In the genomic region with DNA sequence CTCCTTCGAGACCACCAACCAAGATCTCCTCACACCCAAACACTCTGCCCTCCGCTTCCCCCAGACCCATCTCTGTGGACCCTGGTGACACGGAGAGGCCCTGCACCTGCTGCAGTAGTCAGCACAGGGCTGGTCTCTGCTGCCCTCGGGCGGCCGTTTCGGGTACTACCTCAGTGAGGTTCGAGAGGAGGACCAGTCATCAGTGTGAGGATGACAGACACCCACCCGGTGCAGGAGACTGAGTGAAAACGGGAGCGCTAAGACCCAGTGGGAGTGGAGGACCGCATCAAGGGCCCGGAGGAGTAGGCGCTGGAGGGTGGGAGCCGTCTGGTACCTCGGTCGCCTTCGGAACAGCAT, we compare ENCODE assay signal across 8 mouse cellular contexts. TPM values are rescaled to one million over a fixed set of nuclear protein-coding genes. Genes with fewer than 3 reads are reported as not detected.
DNase-seq lines count a peak whose midpoint lies in the region; ATAC-seq and TF ChIP-seq lines count a peak whose summit lies in the region.

No protein-coding gene starts in this region.

- no peaks in the 10 kb centered on the region for H3K9me3 ChIP-seq in lung, embryonic 14.5 days (ENCODE audit: low read depth, low read length)

- under 1% methylated on average over 18 of the region's 18 CpGs for WGBS in lung, embryonic 14.5 days

- peaks cover 19% of the 10 kb centered on the region; the same call in 1 of the 2 replicates for H3K4me1 ChIP-seq in lung, embryonic 14.5 days (ENCODE audit: insufficient read depth)

- TF ChIP-seq CTCF in lung, embryonic 14.5 days (IDR thresholded peaks at IDR 0.05; ENCODE audit: low read depth) = peak; percentile 99

- ATAC-seq in hematopoietic stem cell, adult 5-6 weeks (replicated peaks in 1 of 2; ENCODE audit: insufficient read depth in 1 of 2, low FRiP score in 2 of 2, low TSS enrichment in 1 of 2, low read depth in 1 of 2, poor library complexity in 2 of 2, severe bottlenecking in 2 of 2) = peak; percentile 66 to 70
- peak; percentile 53 for ATAC-seq in lung, embryonic 14.5 days (ENCODE audit: insufficient read depth)
- ATAC-seq in neutrophil, adult 5-6 weeks (ENCODE audit: extremely low read depth, insufficient number of reproducible peaks, low FRiP score, poor library complexity, severe bottlenecking) = peak; percentile 73

- peaks cover 8% of the 10 kb centered on the region; the same call in 1 of the 2 replicates for H3K36me3 ChIP-seq in lung, embryonic 14.5 days (ENCODE audit: insufficient read depth)

- H3K9ac ChIP-seq in lung, embryonic 14.5 days = peak overlapping the region; percentile 86

- H3K27ac ChIP-seq in lung, embryonic 14.5 days (ENCODE audit: low read depth) = peak overlapping the region; percentile 97

- no peaks in the 10 kb centered on the region for H3K27me3 ChIP-seq in lung, embryonic 14.5 days (ENCODE audit: insufficient read depth, low read length)

- DNase-seq in MN1 (ENCODE audit: low spot score) = peak; percentile 96
- peak; percentile 100 for DNase-seq in cerebellum, adult 8-10 months
- DNase-seq in forelimb bud, embryonic 11.5 days (ENCODE audit: low read depth, low spot score) = peak; percentile 91
- DNase-seq in layer of hippocampus, adult 8-10 months (ENCODE audit: low spot score in 2 of 2) = peak; percentile 97 to 99
- DNase-seq in lung, embryonic 14.5 days = peak; percentile 97
- peak; percentile 88 for DNase-seq in testis, postnatal 14 days (ENCODE audit: low spot score)

- H3K4me3 ChIP-seq in lung, embryonic 14.5 days (ENCODE audit: low read depth, low read length) = peak overlapping the region; percentile 65

- H3K4me2 ChIP-seq in lung, embryonic 14.5 days = peak overlapping the region; percentile 71

RNA-seq across cellular contexts. Expression of gene Nfkbil1, which starts 0.8 kb away (rescaled TPM):
- 4.3 and 15.9 TPM in 2 replicates for total RNA-seq in hematopoietic stem cell, adult 5-6 weeks (2017)
- 10 to 100 TPM; 12.9 to 16.4 (median 14.9) TPM for total RNA-seq in layer of hippocampus, adult 8-10 months (2022)
- polyA plus RNA-seq in lung, embryonic 14.5 days (2014; fragmentation: Nextera tagmentation; extraction: Ambion mirVana) = 3.0 and 4.5 TPM in 2 replicates
- total RNA-seq in neutrophil, adult 5-6 weeks (2017) = 10.8 and 11.3 TPM in 2 replicates

RNA-seq across cellular contexts. Expression of gene Atp6v1g2, which starts 2.9 kb away (rescaled TPM):
- total RNA-seq in hematopoietic stem cell, adult 5-6 weeks (2017) = 3.8 and 5.2 TPM in 2 replicates
- total RNA-seq in layer of hippocampus, adult 8-10 months (2022) = 100 to 1,000 TPM; 592 to 630 (median 612) TPM
- 3.7 and 5.9 TPM in 2 replicates for polyA plus RNA-seq in lung, embryonic 14.5 days (2014; fragmentation: Nextera tagmentation; extraction: Ambion mirVana)
- total RNA-seq in neutrophil, adult 5-6 weeks (2017) = 5.0 and 6.5 TPM in 2 replicates

RNA-seq across cellular contexts. Expression of gene Ddx39b, which starts 5.2 kb away (rescaled TPM):
- 207 and 226 TPM in 2 replicates for total RNA-seq in hematopoietic stem cell, adult 5-6 weeks (2017)
- total RNA-seq in layer of hippocampus, adult 8-10 months (2022) = 100 to 1,000 TPM; 216 to 231 (median 222) TPM
- polyA plus RNA-seq in lung, embryonic 14.5 days (2014; fragmentation: Nextera tagmentation; extraction: Ambion mirVana) = 529 and 569 TPM in 2 replicates
- 156 and 158 TPM in 2 replicates for total RNA-seq in neutrophil, adult 5-6 weeks (2017)

RNA-seq across cellular contexts. Expression of gene Gm16181, which starts 15.7 kb away (rescaled TPM):
- 3.1 TPM in 1 of 2 replicates, not detected in the other for total RNA-seq in hematopoietic stem cell, adult 5-6 weeks (2017)
- not detected for total RNA-seq in layer of hippocampus, adult 8-10 months (2022)
- 0.37 and 0.70 TPM in 2 replicates for polyA plus RNA-seq in lung, embryonic 14.5 days (2014; fragmentation: Nextera tagmentation; extraction: Ambion mirVana)
- total RNA-seq in neutrophil, adult 5-6 weeks (2017) = 2.1 TPM in 1 of 2 replicates, not detected in the other

RNA-seq across cellular contexts. Expression of gene H2-D1, which starts 26.2 kb away (rescaled TPM):
- total RNA-seq in hematopoietic stem cell, adult 5-6 weeks (2017) = 627 and 791 TPM in 2 replicates
- 100 to 1,000 TPM in 2 of 4 experiments, 10 to 100 TPM in 2; 23.2 to 135 (median 64.4) TPM for total RNA-seq in layer of hippocampus, adult 8-10 months (2022)
- polyA plus RNA-seq in lung, embryonic 14.5 days (2014; fragmentation: Nextera tagmentation; extraction: Ambion mirVana) = 69.7 and 73.2 TPM in 2 replicates
- 2,114 and 2,381 TPM in 2 replicates for total RNA-seq in neutrophil, adult 5-6 weeks (2017)

Comparison
In these comparisons a context has a peak if more than half of its experiments do, and no peak if none do; other contexts are left out.
1. Peak in every context shown above with its lines: DNase-seq, ATAC-seq, H3K4me3 ChIP-seq and H3K27ac ChIP-seq.
2. RNA of gene Atp6v1g2, which starts 2.9 kb away (total RNA-seq): 592 to 630 TPM in layer of hippocampus, adult 8-10 months; 3.8 to 5.2 TPM in hematopoietic stem cell, adult 5-6 weeks and 5.0 to 6.5 TPM in neutrophil, adult 5-6 weeks; every median in the first group is over 10 times any median in the second.